Mouse (Mus musculus): ENCODE measurements around the gene Mcm3.
"Not testable (repeated sequence)": the region's sequence is repeated elsewhere in the genome, so short reads cannot be mapped to it uniquely, and the experiment has no call there.

Mcm3 gene

DNA sequence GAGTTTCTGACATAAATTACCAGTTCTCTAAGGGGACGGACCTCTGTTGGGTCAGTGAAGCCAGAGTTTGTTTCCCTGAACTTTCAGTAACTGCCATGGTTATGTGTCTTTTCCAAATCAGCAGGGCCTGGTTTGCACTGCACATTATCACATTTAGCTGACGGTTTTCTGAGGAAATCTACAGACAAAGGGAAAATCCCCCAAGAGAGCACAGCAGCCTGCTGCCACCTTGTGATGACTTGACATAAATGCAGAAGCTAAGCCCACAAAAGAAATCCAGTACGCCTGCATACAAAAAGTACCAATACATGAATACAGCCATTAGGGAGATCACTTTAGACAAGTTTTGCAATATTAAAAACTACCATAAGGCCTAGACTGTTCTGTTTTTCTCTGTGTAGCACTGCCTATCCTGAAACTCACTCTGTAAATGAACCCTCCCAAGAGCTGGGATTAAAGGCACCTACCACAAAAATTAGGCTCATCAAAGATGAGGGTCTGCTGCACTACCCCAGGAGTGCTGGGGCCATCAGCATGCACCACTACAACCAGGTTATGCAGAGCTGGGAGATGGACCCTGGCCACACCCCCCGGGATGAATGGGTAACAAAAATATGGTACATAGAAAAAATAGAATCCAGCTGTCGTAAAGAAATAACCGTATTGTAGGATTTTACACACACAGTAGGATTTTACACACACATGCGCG lies 18.3 kb downstream of the Mcm3 start:
- DNase-seq (ENCODE audit: low spot score): peak; percentile 70

- DNase-seq (ENCODE audit: low spot score): no peak
Measured at GRCm38 (mm10) chr1:20801275-20801674, 18.8 kb downstream of the Mcm3 start.

GRCm38 (mm10) chr1:20795178-20795577 lies 24.9 kb downstream of the Mcm3 start:
- no peak for DNase-seq (ENCODE audit: low spot score)

GRCm38 (mm10) chr1:20794760-20795159 lies 25.4 kb downstream of the Mcm3 start:
- no peak for DNase-seq (ENCODE audit: low spot score)

GRCm38 (mm10) chr1:20791414-20791813 lies 28.7 kb downstream of the Mcm3 start:
- no peak for DNase-seq (ENCODE audit: low spot score)

DNA sequence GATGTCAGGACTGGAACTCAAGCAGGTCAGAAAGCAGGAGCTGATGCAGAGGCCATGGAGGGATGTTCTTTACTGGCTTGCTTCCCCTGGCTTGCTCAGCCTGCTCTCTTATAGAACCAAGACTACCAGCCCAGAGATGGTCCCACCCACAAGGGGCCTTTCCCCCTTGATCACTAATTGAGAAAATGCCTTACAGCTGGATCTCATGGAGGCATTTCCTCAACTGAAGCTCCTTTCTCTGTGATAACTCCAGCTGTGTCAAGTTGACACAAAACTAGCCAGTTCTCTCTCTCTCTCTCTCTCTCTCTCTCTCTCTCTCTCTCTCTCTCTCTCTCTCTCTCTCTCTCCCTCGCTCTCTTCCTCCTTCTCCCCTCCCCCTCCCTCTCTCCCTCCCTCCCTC lies 29.6 kb downstream of the Mcm3 start, which contains the start of gene Il17f:
TSS of gene Il17f (minus strand) at position 101 of the 400 bp plus-strand sequence.
- not testable (repeated sequence) for DNase-seq (ENCODE audit: low spot score)

- DNase-seq (ENCODE audit: low spot score): no peak
Measured at GRCm38 (mm10) chr1:20788419-20788818, 31.7 kb downstream of the Mcm3 start.

- DNase-seq (ENCODE audit: low spot score): no peak
Measured at GRCm38 (mm10) chr1:20787046-20787445, 33.1 kb downstream of the Mcm3 start.

DNA sequence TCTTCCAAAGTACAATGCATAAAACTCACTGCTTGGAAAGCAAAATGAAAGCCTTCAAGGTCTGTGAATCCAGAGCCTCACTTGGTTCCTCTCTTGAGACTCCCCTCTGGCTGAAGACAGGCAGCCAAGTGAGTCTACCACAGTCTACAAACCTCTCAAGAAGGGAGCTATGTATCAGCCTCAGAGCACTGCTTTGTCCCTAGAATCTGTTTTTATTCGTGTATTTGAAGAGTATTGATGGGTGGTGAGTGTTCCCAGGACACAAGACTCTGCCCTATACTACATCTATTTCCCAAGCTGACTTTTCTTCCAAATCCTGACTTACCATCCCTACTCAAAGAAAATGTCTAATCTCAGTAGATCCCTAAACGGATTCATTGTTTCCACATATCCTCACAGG lies 41.7 kb downstream of the Mcm3 start:
- no peak for DNase-seq (ENCODE audit: low spot score)

- DNase-seq (ENCODE audit: low spot score): not testable (repeated sequence)
Measured at GRCm38 (mm10) chr1:20774026-20774730, 45.9 kb downstream of the Mcm3 start.

- DNase-seq (ENCODE audit: low spot score): no peak
Measured at GRCm38 (mm10) chr1:20766526-20766925, 53.6 kb downstream of the Mcm3 start.

DNA sequence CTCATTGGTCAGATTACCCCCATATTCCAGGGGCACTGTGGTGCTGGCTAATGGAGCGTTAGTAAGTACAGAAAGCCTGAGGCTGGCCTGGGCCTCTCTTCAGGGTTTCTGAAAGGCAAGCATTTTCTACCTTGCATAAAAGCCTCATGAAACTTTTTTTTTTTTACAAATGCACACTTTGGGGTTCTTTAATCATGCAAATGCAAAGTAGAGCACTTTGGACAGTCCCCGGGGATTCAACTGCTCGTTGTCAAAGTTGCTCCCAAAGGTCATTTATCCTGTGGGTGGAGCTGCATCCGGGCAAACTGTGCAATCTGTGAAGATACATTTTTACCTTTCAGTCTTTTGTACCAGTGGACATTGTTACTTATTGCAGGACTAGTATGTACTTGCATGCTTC lies 58.7 kb downstream of the Mcm3 start:
- no peak for DNase-seq (ENCODE audit: low spot score)

DNA sequence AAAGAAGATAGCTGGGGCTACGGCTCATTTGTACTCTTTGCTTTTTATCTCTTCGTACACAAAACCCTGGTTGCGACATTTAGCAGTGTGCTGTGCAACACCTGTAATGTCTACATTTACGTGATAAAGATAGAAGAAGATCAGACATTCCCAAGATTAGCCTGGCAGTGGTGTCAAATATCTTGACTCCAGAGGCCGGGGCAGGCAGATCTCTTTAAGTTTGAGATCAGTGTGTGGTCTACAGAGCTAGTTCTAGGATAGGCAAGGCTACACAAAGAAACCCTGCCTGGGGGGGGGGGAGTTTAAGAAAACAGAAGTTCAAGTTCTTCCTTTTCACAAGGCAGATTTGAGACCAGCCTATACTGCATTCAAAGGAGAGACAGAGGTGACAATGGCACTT lies 59.8 kb downstream of the Mcm3 start:
- no peak for DNase-seq (ENCODE audit: low spot score)

DNA sequence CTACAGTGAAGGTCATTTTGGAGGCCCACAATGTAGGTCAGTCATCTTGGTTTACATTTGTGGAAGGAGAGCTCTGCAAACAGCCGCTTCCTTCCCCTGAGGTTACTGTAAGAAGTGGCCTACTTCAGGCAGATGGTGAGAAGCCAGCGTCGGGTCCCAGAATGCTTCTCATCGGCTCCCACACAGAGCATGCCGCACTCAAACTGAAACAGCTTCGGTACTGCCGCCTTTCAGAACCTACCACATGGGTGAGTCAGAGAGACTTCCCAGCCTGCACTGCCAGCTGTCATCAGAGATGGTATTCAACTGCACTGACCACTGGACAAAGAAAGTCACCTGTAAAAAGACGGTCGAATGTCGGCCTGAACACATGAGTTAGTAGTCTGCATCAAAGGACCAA lies 60.3 kb downstream of the Mcm3 start:
- DNase-seq (ENCODE audit: low spot score): no peak

DNA sequence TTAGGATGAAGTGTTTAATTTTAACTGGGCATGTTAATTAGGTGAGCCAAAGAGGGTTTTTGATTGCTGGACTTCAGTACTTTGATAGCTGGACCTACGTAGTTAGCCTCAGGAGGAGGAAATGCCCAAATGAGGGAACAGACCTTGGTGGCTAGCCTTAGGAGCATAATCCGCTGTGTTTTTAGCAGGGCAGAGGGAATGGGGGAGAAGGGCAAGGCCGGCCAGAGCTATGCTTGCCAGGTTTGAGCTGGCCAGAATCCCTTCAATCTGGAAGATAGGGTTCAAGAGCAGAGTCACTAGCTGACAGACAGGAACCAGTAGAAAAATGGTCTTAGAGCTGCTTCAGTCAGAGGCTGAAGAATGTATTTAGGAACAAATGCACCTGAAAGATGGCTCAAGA lies 62.5 kb downstream of the Mcm3 start:
- DNase-seq (ENCODE audit: low spot score): no peak

DNA sequence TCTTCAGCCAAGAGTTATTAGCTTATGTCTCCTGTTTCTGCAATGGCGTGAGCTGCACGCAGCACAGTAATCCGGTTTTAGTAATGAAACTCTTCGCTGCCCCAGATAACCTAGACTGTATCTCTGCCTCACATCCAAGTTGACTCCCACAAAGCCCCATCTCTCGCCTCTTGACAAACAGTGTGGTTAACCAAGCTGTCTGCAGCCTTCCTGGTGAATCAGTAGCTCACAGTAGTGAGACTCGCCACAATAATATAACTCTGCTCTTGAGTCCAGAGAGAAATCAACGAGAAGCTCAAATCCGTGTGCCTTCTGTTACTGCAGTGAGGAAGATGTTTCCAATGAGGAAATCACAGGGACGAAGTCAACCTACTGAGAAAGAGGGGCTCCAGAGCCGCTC lies 65.7 kb downstream of the Mcm3 start:
- no peak for DNase-seq (ENCODE audit: low spot score)
